Mouse (Mus musculus) cortical plate, adult 2 months (tissue): ENCODE measurements around the gene Gm10260. TPM values are rescaled to one million over a fixed set of nuclear protein-coding genes. Genes with fewer than 3 reads are reported as not detected.

Experiments used
- H3K27ac ChIP-seq: fragments of 200-500 bp; 2 replicates; pipeline ENCODE4 v1.5.1; 2012; ENCODE audit warnings: low read length, control low read depth, inconsistent platforms; ENCODE audit not compliant: insufficient read depth
- H3K4me1 ChIP-seq: fragments of 200-500 bp; 2 replicates; pipeline ENCODE4 v1.6.1; 2011; ENCODE audit warnings: low read length; ENCODE audit not compliant: control insufficient read depth, insufficient read depth
- H3K4me3 ChIP-seq: fragments of 200-500 bp; 2 replicates; pipeline ENCODE4 v1.5.1; 2011; ENCODE audit warnings: mild to moderate bottlenecking, low read length, control low read depth; ENCODE audit not compliant: insufficient read depth
- CTCF ChIP-seq: fragments of 200-500 bp; IDR thresholded peaks from 2 replicates; pipeline ENCODE4 v1.5.1; 2011; ENCODE audit warnings: mild to moderate bottlenecking, control low read depth, low read length; ENCODE audit not compliant: insufficient read depth; ENCODE audit errors: extremely low read depth
- POLR2A ChIP-seq: fragments of 200-500 bp; IDR thresholded peaks from 2 replicates; pipeline ENCODE4 v1.6.1; 2011; ENCODE audit warnings: mild to moderate bottlenecking, low read length, control low read depth; ENCODE audit not compliant: insufficient read depth; ENCODE audit errors: extremely low read depth
- polyA plus RNA-seq: library from polyadenylated mRNA; depleted of rRNA; stranded (reverse); fragments of >200 nt; gene quantifications from 2 replicates; pipeline ENCODE4 v1.2.3, GENCODE M21; 2012

The Gm10260 gene
- polyA plus RNA-seq, 1 experiment, result 5.8 TPM

DNA sequence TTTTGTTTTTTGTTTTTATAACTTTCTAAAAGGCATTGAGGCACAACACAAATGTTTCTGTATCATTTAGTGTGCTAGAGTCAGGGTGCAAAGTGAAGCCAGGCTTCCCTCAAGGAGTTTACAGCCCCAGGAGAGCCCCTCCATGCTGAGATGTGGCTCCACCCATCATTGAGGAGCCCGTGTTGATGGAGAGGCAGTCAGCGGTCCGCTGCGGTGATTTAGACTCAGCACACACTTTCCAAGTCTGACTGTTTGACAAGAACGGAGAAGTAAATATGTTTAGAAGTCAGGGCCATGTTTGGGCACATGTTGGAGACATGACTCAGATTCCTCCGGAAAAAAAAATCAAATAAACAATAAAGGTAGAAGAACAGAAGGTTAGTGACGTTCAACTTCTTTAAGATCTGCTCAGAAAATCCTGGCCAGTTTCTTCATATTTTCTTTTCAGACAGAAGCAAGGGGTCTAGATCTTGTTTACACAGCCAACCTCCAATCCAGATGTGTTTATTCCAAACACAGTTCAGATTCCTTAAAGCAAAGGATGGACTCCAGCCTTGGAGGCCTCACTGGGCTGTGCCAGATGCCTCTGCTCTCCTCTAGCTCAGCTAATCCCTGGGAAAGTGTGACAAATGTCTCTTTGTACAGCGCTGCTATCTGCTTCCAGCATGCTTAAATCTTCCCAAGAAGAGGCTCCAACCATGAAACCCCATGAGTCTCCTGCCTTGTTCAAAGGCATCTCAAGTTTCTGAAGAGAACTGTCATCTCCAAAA, 47.7 kb downstream of the Gm10260 start:
- Histone ChIP-seq H3K27ac (no peak overlapping the region), H3K4me3 (no peak overlapping the region), H3K4me1 (no peaks in the 10 kb centered on the region)
- TF ChIP-seq POLR2A (no peak), CTCF (no peak)

DNA sequence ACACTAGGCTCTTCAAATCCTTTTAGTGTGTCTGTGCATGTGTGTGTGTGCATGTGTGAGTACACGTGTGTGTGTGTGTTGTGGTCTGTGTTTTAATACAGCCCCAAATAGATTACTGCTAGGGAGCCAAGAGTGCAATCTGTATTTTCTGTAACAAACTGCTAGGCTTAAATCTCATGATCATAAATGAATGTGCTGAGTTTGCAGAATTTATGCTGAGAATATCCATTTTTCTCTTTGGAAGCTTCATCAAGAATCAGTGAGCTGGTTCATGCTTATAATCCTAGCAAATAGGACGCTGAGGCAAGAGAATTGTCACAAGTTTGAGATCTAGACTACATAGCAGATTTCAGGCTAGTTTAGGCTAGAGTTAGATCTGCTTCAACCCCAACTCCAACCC, 48.9 kb downstream of the Gm10260 start:
- no peak for TF ChIP-seq CTCF
- no peak for TF ChIP-seq POLR2A
- Histone ChIP-seq H3K4me1 (no peaks in the 10 kb centered on the region), H3K4me3 (no peak overlapping the region), H3K27ac (no peak overlapping the region)
